Mouse (Mus musculus) brain, embryonic 14.5 days (tissue): ENCODE results near the gene 1110017D15Rik.

Experiments
- CTCF ChIP-seq: fragments of 200-500 bp; IDR thresholded peaks from 2 replicates; pipeline ENCODE4 v1.5.1; 2012; ENCODE audit warnings: inconsistent platforms, mild to moderate bottlenecking, moderate library complexity, borderline replicate concordance; ENCODE audit not compliant: insufficient read depth, insufficient read length; ENCODE audit errors: extremely low read depth
- POLR2A ChIP-seq: fragments of 200-500 bp; IDR thresholded peaks from 2 replicates; pipeline ENCODE4 v1.6.1; 2012; ENCODE audit warnings: mild to moderate bottlenecking, inconsistent platforms, borderline replicate concordance; ENCODE audit not compliant: poor library complexity, insufficient read depth, insufficient read length, severe bottlenecking; ENCODE audit errors: extremely low read depth

DNA sequence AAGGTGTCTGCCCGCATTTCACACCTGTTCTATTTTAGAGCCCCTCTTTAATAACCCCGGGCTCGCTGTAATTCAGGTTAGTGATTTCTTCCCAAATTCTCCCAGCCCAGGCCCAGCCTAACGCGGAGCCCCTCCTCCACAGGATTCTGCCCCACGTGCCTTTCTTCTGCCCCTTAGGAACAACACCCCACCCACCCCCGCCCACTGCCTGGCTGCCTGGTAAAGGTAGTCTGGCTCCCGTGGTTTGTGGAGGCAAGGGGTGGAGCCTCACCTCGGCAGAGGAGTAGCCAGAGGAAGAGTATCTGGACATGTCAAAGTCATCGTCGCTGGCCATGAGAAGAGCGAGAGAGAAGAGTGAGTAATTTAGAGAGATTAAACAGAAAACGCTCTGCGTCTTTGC lies 3.5 kb upstream of the 1110017D15Rik start:
- TF ChIP-seq CTCF (no peak), POLR2A (no peak)
